Mouse (Mus musculus) small intestine, adult 2 months (tissue): Measurements from ENCODE around the gene Mrpl52. TPM values are rescaled to one million over a fixed set of nuclear protein-coding genes. Genes with fewer than 3 reads are reported as not detected.

Experiments used
- H3K27ac ChIP-seq: fragments of 200-500 bp; 2 replicates; pipeline ENCODE4 v1.5.1; 2012; ENCODE audit warnings: low read depth, low read length, control low read depth, inconsistent platforms; ENCODE audit not compliant: insufficient read depth
- H3K27me3 ChIP-seq: fragments of 200-500 bp; 2 replicates; pipeline ENCODE4 v1.6.1; 2012; ENCODE audit warnings: mild to moderate bottlenecking, moderate library complexity, low read length, inconsistent platforms; ENCODE audit not compliant: control insufficient read depth, insufficient read depth
- H3K36me3 ChIP-seq: fragments of 200-500 bp; 2 replicates; pipeline ENCODE4 v1.6.1; 2012; ENCODE audit warnings: mild to moderate bottlenecking, low read length, control low read depth, inconsistent platforms; ENCODE audit not compliant: control insufficient read depth, insufficient read depth
- H3K4me1 ChIP-seq: fragments of 200-500 bp; 2 replicates; pipeline ENCODE4 v1.6.1; 2012; ENCODE audit warnings: low read length, inconsistent platforms, mixed read lengths; ENCODE audit not compliant: control insufficient read depth, insufficient read depth, insufficient read length
- H3K4me3 ChIP-seq: fragments of 200-500 bp; 2 replicates; pipeline ENCODE4 v1.5.1; 2012; ENCODE audit warnings: low read depth, mild to moderate bottlenecking, control low read depth, inconsistent platforms, low read length, moderate library complexity
- CTCF ChIP-seq: fragments of 200-500 bp; IDR thresholded peaks from 2 replicates; pipeline ENCODE4 v1.5.1; 2012; ENCODE audit warnings: low read depth, mild to moderate bottlenecking, control low read depth, inconsistent platforms, low read length, moderate library complexity, mixed read lengths; ENCODE audit not compliant: insufficient replicate concordance, insufficient read length; ENCODE audit errors: extremely low read depth
- POLR2A ChIP-seq: fragments of 200-500 bp; IDR thresholded peaks from 2 replicates; pipeline ENCODE4 v1.6.1; 2012; ENCODE audit warnings: low read depth, mild to moderate bottlenecking, control low read depth, inconsistent platforms, low read length, moderate library complexity
- WGBS: fragments of 180-500 bp; shearing (Covaris S2); methylation state at CpG from one replicate; pipeline ENCODE4 v1.1.7; 2018; 5-methylcytosine and 5-hydroxymethylcytosine counted together
- polyA plus RNA-seq: library from polyadenylated mRNA; depleted of rRNA; stranded (reverse); fragments of >200 nt; gene quantifications from 2 replicates; pipeline ENCODE4 v1.2.3, GENCODE M21; 2012

Mrpl52 gene
- polyA plus RNA-seq, 1 experiment = 284 TPM

DNA sequence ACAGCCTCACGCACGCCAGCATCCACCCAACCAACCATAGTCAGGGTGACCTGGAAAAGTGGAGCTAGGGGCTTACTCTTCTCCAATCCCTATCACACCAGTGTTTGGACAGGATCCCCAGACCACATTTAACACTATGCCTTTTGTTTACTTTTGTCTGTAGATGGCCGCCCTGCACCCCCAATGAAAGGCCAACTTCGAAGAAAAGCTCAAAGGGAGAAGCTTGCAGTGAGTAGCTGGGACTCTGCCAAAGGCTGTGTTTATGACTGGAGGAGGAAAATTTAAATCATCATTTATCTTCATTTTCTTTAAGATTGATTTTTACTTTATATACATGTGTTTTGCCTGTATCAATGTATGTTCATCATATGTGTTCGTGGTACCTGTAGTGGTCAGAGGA, 1.7 kb downstream of the Mrpl52 start:
- H3K36me3 ChIP-seq = peaks cover 5% of the 10 kb centered on the region; the same call in 1 of the 2 replicates
- no peak overlapping the region for H3K27ac ChIP-seq
- WGBS = 80% methylated on average over 5 of the region's 5 CpGs
- H3K27me3 ChIP-seq = no peaks in the 10 kb centered on the region; the same call in 1 of the 2 replicates
- H3K4me3 ChIP-seq = no peak overlapping the region
- peaks cover 7% of the 10 kb centered on the region for H3K4me1 ChIP-seq
- TF ChIP-seq POLR2A (no peak), CTCF (no peak)

- no peak for TF ChIP-seq CTCF
- TF ChIP-seq POLR2A = no peak
- Histone ChIP-seq H3K27me3 (no peaks in the 10 kb centered on the region; the same call in 1 of the 2 replicates), H3K36me3 (peaks cover 5% of the 10 kb centered on the region; the same call in 1 of the 2 replicates), H3K27ac (peak overlapping the region; percentile 83), H3K4me3 (no peak overlapping the region), H3K4me1 (peaks cover 11% of the 10 kb centered on the region)
- WGBS = 41% methylated on average over 7 of the region's 7 CpGs
Observed at GRCm38 (mm10) chr14:54429332-54430093, 2.8 kb downstream of the Mrpl52 start.

DNA sequence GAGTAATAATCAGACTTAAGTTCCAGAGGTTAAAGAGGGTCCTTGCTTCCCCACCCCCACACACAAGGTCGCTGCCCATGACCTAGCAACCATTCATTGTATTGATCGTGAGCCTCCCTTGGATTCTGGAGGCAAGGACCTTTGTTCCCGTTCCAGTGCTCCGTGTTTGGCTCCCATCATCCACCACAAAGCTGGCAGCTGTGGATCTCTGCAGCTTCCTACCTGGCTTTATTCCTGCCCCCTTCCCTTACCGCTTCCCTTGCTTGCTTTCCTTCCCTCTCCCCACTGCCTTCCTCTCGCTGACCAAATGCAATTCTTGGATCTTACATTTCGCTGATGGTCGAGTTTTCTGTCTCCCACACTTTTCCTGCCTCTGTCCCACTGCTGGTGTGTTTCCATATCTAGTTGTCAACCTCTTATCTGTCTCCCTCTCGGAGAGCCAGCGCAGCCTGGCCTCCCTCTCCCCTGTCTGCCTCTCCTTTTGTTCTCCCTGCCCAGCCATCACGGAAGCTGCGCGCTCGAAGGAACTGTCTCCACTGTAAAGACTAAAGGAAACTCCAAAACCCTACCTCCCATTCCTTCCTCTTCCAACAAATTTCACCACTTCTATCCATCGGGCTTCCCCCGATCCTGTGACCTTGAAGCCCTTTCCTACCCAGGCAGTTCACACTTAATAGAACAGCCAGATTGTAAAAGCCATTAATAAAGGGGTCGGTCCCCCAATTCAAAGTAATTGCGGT, 3.9 kb downstream of the Mrpl52 start:
- Histone ChIP-seq H3K27me3 (no peaks in the 10 kb centered on the region; the same call in 1 of the 2 replicates), H3K27ac (peak overlapping the region; percentile 83), H3K36me3 (peaks cover 5% of the 10 kb centered on the region; the same call in 1 of the 2 replicates), H3K4me1 (peaks cover 13% of the 10 kb centered on the region), H3K4me3 (peak overlapping the region; percentile 80)
- TF ChIP-seq POLR2A = no peak
- no peak for TF ChIP-seq CTCF
- WGBS = 12% methylated on average over 18 of the region's 18 CpGs

DNA sequence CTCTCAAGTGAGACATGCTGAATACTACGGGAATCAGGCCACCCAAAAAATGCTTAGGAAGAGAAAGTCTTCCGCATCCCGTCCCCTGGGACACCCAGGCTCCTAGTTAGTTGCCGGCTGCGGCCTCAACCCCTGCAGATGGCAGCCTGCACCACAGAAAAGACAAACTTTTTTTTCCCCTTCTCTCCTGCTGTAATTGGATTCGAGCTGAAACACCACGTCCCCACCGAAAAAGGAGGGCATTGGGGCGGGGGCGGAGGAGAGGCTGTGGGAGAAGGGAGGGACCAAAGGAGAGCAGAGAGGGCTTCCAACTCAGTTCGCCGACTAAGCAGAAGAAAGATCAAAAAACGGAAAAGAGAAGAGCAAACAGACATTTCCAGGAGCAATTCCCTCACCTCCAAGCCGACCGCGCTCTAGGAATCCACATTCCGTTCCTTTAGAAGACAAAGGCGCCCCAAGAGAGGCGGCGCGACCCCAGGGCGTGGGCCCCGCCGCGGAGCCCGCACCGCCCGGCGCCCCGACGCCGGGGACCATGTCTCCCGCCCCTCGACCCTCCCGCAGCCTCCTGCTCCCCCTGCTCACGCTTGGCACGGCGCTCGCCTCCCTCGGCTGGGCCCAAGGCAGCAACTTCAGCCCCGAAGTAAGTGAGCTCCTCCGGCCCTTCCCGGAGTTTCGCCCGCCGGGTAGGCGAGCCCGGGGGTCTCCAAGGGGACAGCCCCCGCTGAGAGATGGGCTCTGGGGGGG, 4.8 kb downstream of the Mrpl52 start, which contains the start of gene Mmp14:
Gene Mmp14, plus strand, starts transcription at position 279 of the 744 bp plus-strand sequence.
- Histone ChIP-seq H3K4me1 (peaks cover 13% of the 10 kb centered on the region), H3K36me3 (peaks cover 5% of the 10 kb centered on the region; the same call in 1 of the 2 replicates), H3K4me3 (peak within 1 kb of the TSS; percentile 80), H3K27me3 (no peaks in the 10 kb centered on the region; the same call in 1 of the 2 replicates), H3K27ac (peak within 1 kb of the TSS; percentile 83)
- WGBS = 1% methylated on average over 49 of the region's 49 CpGs
- TF ChIP-seq POLR2A (peak; percentile 21; the same call in 1 of the 2 replicates), CTCF (no peak; the same call in 1 of the 2 replicates)

DNA sequence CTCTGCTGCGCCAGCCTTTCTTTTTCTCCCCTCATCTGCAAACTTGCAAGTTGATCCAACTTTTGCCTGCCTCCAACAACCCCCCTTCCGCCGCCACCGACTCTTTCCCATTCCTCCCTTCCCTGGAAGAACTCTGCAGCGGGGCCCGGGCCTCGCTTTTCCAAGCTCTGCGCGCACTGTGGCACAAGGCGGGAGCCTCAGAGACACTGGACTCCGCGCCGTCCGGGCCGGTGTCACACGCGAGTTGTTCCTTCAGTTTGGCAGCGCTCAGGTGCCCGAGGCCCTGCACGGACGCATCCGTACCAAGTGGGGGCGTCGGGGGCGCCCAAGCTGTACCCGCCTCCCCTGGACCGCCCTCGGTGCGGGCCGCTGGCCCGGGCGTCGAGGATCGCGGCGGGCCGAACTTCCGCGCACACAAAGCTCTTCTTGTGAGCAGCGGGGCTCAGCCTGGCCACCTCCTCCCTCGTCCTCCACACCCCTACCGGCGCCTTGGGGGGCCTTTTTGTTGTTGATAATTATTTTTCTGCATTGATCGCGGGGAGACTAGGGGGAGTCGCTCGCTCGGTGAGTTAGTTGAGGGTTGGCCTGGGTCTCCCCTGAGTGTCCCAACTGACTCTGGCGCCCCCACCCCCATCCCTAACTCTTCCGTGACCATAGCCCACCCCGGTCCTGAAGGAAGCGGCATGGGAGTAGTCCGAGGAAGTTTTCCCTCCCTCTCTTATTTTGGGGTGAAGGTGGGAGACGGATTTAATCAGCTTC, 5.5 kb downstream of the Mrpl52 start:
- no peaks in the 10 kb centered on the region; the same call in 1 of the 2 replicates for H3K27me3 ChIP-seq
- H3K4me3 ChIP-seq = peak overlapping the region; percentile 80
- peaks cover 13% of the 10 kb centered on the region for H3K4me1 ChIP-seq
- TF ChIP-seq POLR2A (no peak), CTCF (no peak)
- 5% methylated on average over 54 of the region's 54 CpGs for WGBS
- H3K36me3 ChIP-seq = peaks cover 5% of the 10 kb centered on the region; the same call in 1 of the 2 replicates
- peak overlapping the region; percentile 83 for H3K27ac ChIP-seq
